Mouse (Mus musculus) ZHBTc4 (cell line): Measurements from ENCODE around the gene Tnrc6b.
"Not testable (repeated sequence)": the region's sequence is repeated elsewhere in the genome, so short reads cannot be mapped to it uniquely, and the experiment has no call there.

Experiments used
- DNase-seq: peaks from one replicate; pipeline ENCODE4 v3.0.0-alpha.2; 2011; ENCODE audit warnings: low read depth, low spot score

The Tnrc6b gene

GRCm38 (mm10) chr15:80850004-80850403, 138.9 kb downstream of the Tnrc6b start:
- peak; percentile 86 for DNase-seq

- DNase-seq: no peak
Observed at GRCm38 (mm10) chr15:80850682-80851475, 139.8 kb downstream of the Tnrc6b start.

DNA sequence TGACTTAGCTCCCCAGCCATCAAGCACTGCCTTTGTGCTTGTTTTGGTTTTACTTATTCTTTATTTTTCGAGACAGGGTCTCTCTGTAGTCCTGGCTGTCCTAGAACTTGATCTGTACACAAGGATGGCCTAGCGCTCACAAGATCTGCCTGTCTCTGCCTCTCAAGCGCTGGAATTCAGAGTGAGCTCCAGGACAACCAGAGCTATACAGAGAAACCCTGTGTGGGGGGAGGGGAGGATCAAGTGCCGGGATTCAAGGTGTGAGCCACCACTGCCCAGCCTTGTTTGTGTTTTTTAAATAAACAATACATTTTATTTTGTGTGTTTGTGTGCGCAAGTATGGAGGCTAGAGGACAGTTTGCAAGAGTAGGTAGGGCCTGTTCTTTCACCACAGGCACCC, 141.0 kb downstream of the Tnrc6b start:
- DNase-seq: peak; percentile 50

DNA sequence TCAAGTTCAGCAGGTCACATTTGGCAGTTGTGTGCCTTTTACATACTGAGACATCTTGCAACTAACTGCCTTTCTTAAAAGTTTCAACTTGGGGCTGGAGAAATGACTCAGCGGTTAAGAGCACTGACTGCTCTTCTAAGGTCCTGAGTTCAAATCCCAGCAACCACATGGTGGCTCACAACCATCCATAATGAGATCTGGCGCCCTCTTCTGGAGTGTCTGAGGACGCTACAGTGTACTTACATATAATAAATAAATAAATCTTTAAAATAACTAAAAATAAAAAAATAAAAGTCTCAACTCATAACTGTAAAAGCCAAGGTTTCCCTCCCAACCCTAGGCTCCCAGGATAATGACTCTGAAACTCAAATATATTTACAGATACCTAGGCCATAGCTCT, 141.4 kb downstream of the Tnrc6b start:
- not testable (repeated sequence) for DNase-seq

DNA sequence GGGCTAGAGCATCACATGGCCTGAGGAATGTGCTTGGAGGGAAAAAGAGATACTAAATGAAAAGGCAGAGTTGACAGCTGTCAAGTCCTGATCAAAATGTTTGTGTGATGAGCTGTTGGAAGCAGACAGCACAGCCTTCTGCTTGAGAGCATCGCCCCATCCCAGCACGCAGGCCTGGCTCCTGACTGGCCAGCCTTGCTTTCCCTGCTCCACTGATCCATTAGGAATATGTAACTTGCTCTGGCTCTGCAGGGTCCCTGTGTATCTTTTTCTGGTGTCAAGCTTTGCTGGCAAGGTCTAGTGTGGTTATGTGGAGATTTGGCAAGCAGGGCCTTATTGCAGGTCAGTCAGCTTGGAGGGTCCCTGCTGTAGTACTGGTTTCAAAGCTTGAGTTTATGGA, 148.3 kb downstream of the Tnrc6b start:
- DNase-seq: no peak

GRCm38 (mm10) chr15:80861302-80861701, 150.2 kb downstream of the Tnrc6b start:
- no peak for DNase-seq

GRCm38 (mm10) chr15:80862027-80862426, 150.9 kb downstream of the Tnrc6b start:
- no peak for DNase-seq

- not testable (repeated sequence) for DNase-seq
Observed at GRCm38 (mm10) chr15:80868603-80869002, 157.5 kb downstream of the Tnrc6b start.

DNA sequence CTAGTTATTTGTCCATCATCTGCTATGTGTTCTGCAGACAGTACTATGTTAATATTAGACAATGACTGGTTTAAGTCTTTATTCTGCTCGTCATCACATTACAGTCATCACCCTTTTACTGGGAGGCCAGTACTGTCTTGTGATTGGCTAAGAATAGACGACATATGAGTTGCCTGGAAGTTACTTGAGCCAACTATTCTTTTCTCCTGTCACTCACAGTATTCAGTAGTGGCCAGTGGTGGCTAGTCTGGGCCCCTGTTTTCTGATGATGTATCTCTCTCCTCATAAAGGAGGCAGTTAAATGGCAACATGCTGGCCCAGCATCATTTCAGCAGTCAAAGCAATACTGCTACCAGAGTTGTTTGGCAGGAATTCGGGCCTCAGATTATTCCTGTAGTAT, 163.6 kb downstream of the Tnrc6b start:
- DNase-seq: no peak

GRCm38 (mm10) chr15:80876231-80876630, 165.1 kb downstream of the Tnrc6b start:
- DNase-seq: peak; percentile 32

GRCm38 (mm10) chr15:80884095-80884494, 173.0 kb downstream of the Tnrc6b start:
- no peak for DNase-seq

GRCm38 (mm10) chr15:80886361-80887156, 175.4 kb downstream of the Tnrc6b start:
- DNase-seq: no peak

- DNase-seq: no peak
Observed at GRCm38 (mm10) chr15:80892341-80892740, 181.2 kb downstream of the Tnrc6b start.

DNA sequence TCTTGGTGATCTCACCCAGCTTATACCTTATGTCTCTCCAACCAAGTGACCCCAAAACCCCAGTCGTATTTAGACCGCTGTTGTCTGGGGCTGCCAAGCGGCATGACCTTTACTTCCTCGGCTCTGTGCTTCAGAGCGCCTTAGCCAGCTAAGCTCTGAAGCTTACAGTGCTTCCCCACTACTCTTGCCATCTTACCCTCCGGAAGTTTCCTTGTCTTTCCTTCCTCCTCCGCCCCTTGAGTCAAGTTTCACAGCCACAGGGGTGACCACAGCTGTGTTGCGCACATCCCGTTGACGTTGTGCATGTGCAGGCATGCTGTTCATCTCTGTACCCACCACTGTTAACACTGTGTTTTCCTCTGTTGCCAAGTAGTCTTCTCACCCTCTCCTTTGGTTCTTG, 185.6 kb downstream of the Tnrc6b start:
- peak; percentile 12 for DNase-seq

DNA sequence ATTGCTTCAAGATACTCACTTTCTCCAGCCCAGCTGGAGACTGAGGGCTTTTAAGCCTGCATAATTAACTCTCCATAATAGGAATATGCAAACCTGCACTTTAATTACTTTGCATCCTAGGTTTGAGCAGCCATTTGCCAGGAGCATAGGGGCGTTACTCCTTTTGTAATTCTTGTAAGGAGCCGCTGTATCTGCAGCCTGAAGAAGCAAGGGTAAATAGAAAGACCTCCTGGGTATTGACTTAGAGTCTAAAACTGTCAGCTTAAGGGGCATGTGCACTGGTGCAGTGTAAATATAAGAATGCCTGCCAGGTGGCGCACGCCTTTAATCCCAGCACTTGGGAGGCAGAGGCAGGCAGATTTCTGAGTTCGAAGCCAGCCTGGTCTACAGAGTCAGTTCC, 186.8 kb downstream of the Tnrc6b start:
- peak; percentile 81 for DNase-seq

GRCm38 (mm10) chr15:80899806-80900205, 188.7 kb downstream of the Tnrc6b start:
- DNase-seq: no peak

DNA sequence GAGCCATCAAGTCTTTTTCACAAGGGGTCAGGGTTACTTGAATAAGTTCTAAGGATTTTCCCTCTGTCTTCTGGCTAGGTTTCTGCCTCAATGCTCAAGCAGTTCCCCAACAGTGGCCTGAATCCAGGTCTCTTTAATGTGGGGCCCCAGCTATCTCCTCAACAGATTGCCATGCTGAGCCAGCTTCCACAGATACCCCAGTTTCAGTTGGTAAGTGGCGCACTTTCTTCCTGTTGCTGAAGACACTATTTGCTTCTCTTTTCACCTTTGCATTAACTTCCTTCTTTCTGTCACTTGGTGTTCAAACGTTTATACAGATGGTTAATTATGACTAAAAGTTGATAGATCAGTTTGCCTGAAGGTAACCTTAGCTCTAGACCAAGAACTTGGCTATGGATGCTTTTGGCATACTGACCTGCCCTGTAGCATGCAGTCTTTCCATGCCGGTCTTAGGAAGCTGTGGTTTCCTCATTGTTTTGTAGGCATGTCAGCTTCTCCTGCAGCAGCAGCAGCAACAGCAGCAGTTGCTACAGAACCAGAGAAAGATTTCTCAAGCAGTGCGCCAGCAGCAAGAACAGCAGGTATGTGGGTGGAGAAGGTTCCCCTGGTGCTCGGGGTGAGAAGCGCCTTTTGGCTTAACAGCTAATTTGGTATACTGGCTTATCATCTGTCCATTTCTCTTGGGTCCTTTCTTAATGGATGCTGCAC, 190.8 kb downstream of the Tnrc6b start:
- DNase-seq: no peak

DNA sequence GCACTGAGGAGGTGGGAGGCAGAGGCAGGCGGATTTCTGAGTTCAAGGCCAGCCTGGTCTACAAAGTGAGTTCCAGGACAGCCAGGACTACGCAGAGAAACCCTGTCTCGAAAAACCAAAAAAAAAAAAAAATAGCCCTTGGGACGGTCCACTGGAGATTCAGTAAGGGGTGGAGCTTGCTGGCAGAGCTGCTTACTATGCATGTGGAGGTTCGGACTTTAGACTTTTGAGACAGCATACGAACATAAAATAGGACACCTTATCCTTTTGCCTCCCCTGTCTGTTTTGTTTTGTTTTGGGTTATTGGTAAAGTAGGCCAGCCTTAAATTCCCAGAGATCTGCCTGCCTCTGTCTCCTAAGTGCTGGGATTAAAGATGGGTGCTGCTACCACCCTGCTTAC, 193.7 kb downstream of the Tnrc6b start:
- DNase-seq: not testable (repeated sequence)

GRCm38 (mm10) chr15:80910183-80910582, 199.1 kb downstream of the Tnrc6b start:
- no peak for DNase-seq

GRCm38 (mm10) chr15:80910790-80911531, 199.8 kb downstream of the Tnrc6b start:
- DNase-seq: no peak

GRCm38 (mm10) chr15:80912175-80912574, 201.1 kb downstream of the Tnrc6b start:
- no peak for DNase-seq
